Mouse (Mus musculus) stomach, postnatal 0 days (tissue): ENCODE data around the gene Aldh1l1.

Experiments used
- CTCF ChIP-seq: IDR thresholded peaks from 2 replicates; pipeline ENCODE4 v1.5.1; 2016; ENCODE audit warnings: antibody characterized with exemption, low read depth, mild to moderate bottlenecking, moderate library complexity
- EP300 ChIP-seq: optimal IDR thresholded peaks from 2 replicates; pipeline ENCODE3; 2016; ENCODE audit warnings: antibody characterized with exemption

GRCm38 (mm10) chr6:90452603-90453002, 33.6 kb upstream of the Aldh1l1 start:
- TF ChIP-seq CTCF (no peak), EP300 (no peak)
